Mouse (Mus musculus) olfactory bulb, adult 2 months (tissue): ENCODE results near the gene Gm28048.

Experiments used
- CTCF ChIP-seq: fragments of 200-500 bp; IDR thresholded peaks from 2 replicates; pipeline ENCODE4 v1.5.1; 2012; ENCODE audit warnings: low read depth, mild to moderate bottlenecking, low read length, moderate library complexity; ENCODE audit not compliant: insufficient read depth
- POLR2A ChIP-seq: fragments of 200-500 bp; IDR thresholded peaks from 2 replicates; pipeline ENCODE4 v1.6.1; 2012; ENCODE audit warnings: mild to moderate bottlenecking, low read depth, low read length, moderate library complexity; ENCODE audit not compliant: insufficient read depth

GRCm38 (mm10) chr11:22891876-22892275, 90.0 kb downstream of the Gm28048 start:
- TF ChIP-seq CTCF (no peak), POLR2A (no peak)
